Mouse (Mus musculus) cortical plate, adult 2 months (tissue): ENCODE results near the gene Osmr. TPM values are rescaled to one million over a fixed set of nuclear protein-coding genes. Genes with fewer than 3 reads are reported as not detected.

Source experiments
- H3K27ac ChIP-seq: fragments of 200-500 bp; 2 replicates; pipeline ENCODE4 v1.5.1; 2012; ENCODE audit warnings: low read length, control low read depth, inconsistent platforms; ENCODE audit not compliant: insufficient read depth
- H3K4me1 ChIP-seq: fragments of 200-500 bp; 2 replicates; pipeline ENCODE4 v1.6.1; 2011; ENCODE audit warnings: low read length; ENCODE audit not compliant: control insufficient read depth, insufficient read depth
- H3K4me3 ChIP-seq: fragments of 200-500 bp; 2 replicates; pipeline ENCODE4 v1.5.1; 2011; ENCODE audit warnings: mild to moderate bottlenecking, low read length, control low read depth; ENCODE audit not compliant: insufficient read depth
- CTCF ChIP-seq: fragments of 200-500 bp; IDR thresholded peaks from 2 replicates; pipeline ENCODE4 v1.5.1; 2011; ENCODE audit warnings: mild to moderate bottlenecking, control low read depth, low read length; ENCODE audit not compliant: insufficient read depth; ENCODE audit errors: extremely low read depth
- POLR2A ChIP-seq: fragments of 200-500 bp; IDR thresholded peaks from 2 replicates; pipeline ENCODE4 v1.6.1; 2011; ENCODE audit warnings: mild to moderate bottlenecking, low read length, control low read depth; ENCODE audit not compliant: insufficient read depth; ENCODE audit errors: extremely low read depth
- polyA plus RNA-seq: library from polyadenylated mRNA; depleted of rRNA; stranded (reverse); fragments of >200 nt; gene quantifications from 2 replicates; pipeline ENCODE4 v1.2.3, GENCODE M21; 2012

The Osmr gene
- polyA plus RNA-seq, 1 experiment = 2.4 TPM

GRCm38 (mm10) chr15:6901982-6902639, 27.3 kb upstream of the Osmr start:
- no peak overlapping the region for H3K27ac ChIP-seq
- TF ChIP-seq CTCF = no peak
- no peak for TF ChIP-seq POLR2A
- no peaks in the 10 kb centered on the region for H3K4me1 ChIP-seq
- H3K4me3 ChIP-seq = no peak overlapping the region

GRCm38 (mm10) chr15:6901236-6901635, 26.5 kb upstream of the Osmr start:
- Histone ChIP-seq H3K4me1 (no peaks in the 10 kb centered on the region), H3K27ac (no peak overlapping the region), H3K4me3 (no peak overlapping the region)
- TF ChIP-seq CTCF = no peak
- TF ChIP-seq POLR2A = no peak

GRCm38 (mm10) chr15:6884260-6884659, 9.5 kb upstream of the Osmr start:
- Histone ChIP-seq H3K4me3 (no peak overlapping the region), H3K27ac (no peak overlapping the region), H3K4me1 (no peaks in the 10 kb centered on the region)
- TF ChIP-seq CTCF (no peak), POLR2A (no peak)

GRCm38 (mm10) chr15:6883816-6884215, 9.0 kb upstream of the Osmr start:
- Histone ChIP-seq H3K27ac (no peak overlapping the region), H3K4me3 (no peak overlapping the region), H3K4me1 (no peaks in the 10 kb centered on the region)
- TF ChIP-seq POLR2A (no peak), CTCF (peak; percentile 47; the same call in 1 of the 2 replicates)

- H3K4me1 ChIP-seq = no peaks in the 10 kb centered on the region
- TF ChIP-seq POLR2A = no peak
- TF ChIP-seq CTCF = no peak
- H3K4me3 ChIP-seq = no peak overlapping the region
- no peak overlapping the region for H3K27ac ChIP-seq
Observed at GRCm38 (mm10) chr15:6883091-6883490, 8.3 kb upstream of the Osmr start.

DNA sequence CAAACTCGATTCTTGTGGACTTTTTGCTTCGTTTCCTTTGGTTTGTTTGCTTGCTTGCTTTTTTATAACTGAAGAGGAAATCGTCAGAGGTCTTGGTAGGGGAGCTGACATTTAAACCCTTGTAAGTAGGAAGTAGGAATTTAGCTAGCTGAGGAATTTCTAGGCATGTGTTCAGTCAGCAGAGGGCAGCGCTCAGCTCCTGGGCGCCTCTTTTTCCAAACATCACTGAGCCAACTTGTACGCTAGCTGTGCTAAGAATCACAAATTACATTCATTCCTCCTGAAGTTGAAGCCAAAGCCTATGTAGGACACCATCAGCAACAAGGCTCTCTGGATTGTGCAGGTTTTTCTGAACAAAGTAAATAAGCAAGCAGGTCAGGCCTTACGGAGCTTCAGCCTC, 7.4 kb upstream of the Osmr start:
- 0 out of 2 replicates have a peak overlapping the region, but pooled peaks have one; percentile 77 for H3K27ac ChIP-seq
- TF ChIP-seq POLR2A (no peak), CTCF (peak; percentile 68)
- H3K4me1 ChIP-seq = no peaks in the 10 kb centered on the region
- H3K4me3 ChIP-seq = no peak overlapping the region

DNA sequence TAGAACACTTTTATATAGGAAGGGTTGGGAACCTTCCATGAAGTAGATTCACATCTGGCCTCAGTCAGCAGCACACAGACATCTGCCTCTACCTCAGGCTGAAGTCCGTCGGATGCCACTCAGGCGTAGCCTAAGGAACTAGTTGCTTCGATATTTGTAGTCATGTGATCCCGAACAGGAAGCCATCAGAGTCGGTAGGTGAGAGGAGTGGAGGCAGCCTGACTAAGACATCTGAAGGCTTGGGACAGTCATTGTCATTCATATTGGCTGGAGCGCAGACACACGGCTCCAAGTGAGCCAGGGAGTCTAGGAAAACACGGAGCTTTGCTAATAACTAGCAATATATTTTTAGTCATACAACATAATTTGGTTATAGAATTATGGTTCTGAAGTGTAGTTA, 6.4 kb upstream of the Osmr start:
- Histone ChIP-seq H3K27ac (no peak overlapping the region), H3K4me3 (no peak overlapping the region), H3K4me1 (no peaks in the 10 kb centered on the region)
- TF ChIP-seq POLR2A (no peak), CTCF (no peak)

- H3K4me3 ChIP-seq = peak overlapping the region; percentile 11
- no peak for TF ChIP-seq POLR2A
- H3K27ac ChIP-seq = 0 out of 2 replicates have a peak overlapping the region, but pooled peaks have one; percentile 2
- H3K4me1 ChIP-seq = no peaks in the 10 kb centered on the region
Observed at GRCm38 (mm10) chr15:6873807-6874600, 765 bp downstream of the Osmr start.

- Histone ChIP-seq H3K27ac (peak overlapping the region; percentile 2; the same call in 1 of the 2 replicates), H3K4me3 (peak overlapping the region; percentile 11)
- TF ChIP-seq CTCF (no peak), POLR2A (no peak)
Observed at GRCm38 (mm10) chr15:6873154-6873806, 1.5 kb downstream of the Osmr start.

More at GRCm38 (mm10) chr15:6873154-6873806, 1.5 kb downstream of the Osmr start:
- H3K4me1 ChIP-seq = no peaks in the 10 kb centered on the region
